Mouse (Mus musculus) stomach, postnatal 0 days (tissue): Measurements from ENCODE around the gene Mettl9.

ENCODE experiments used
- CTCF ChIP-seq: IDR thresholded peaks from 2 replicates; pipeline ENCODE4 v1.5.1; 2016; ENCODE audit warnings: antibody characterized with exemption, low read depth, mild to moderate bottlenecking, moderate library complexity
- EP300 ChIP-seq: optimal IDR thresholded peaks from 2 replicates; pipeline ENCODE3; 2016; ENCODE audit warnings: antibody characterized with exemption

- TF ChIP-seq CTCF = no peak
- no peak for TF ChIP-seq EP300
Measured at GRCm38 (mm10) chr7:120999021-120999530, 35.2 kb upstream of the Mettl9 start.
